14 mouse cellular contexts compared by ENCODE assay signal in the genomic region with DNA sequence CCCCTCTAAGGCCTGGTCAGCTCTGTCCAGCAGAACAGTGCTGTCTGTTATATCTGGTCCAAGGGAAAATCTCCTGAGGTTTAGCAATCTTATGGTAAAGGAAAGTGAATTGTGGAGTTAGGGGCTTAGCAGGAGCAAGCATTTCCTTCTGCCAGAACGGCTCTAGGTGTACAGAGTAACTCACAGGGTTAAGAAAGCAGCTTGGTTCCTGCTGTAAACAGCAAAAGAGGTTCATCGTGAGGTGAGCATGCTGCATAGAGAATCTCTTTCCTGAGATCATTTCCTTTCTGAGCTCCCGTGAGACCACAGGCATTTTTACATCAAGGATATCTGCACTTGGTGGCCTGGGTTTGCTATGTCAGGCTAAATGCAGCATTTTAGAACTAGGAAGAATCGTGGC. TPM values are rescaled to one million over a fixed set of nuclear protein-coding genes. Genes with fewer than 3 reads are reported as not detected.
A peak's percentile ranks its signal among the peaks of the same experiment; 100 is the strongest.
DNase-seq lines count a peak whose midpoint lies in the region; ATAC-seq and TF ChIP-seq lines count a peak whose summit lies in the region.
"Had no signal": no experiment of that assay in that cellular context is flagged by ENCODE, and none has a peak within 500 bp of the region (broad histone marks: within the 10 kb centered on the region; RNA-seq: fewer than 3 reads in every experiment).

No protein-coding gene starts in this region.

- no peak for ATAC-seq in liver, postnatal 0 days
- peak; percentile 37; the same call in 1 of the 2 replicates for ATAC-seq in heart, embryonic 16.5 days (replicated peaks; ENCODE audit: extremely low read depth, insufficient read depth, low FRiP score)
- ATAC-seq in midbrain, embryonic 11.5 days (ENCODE audit: low FRiP score) = no peak
- ATAC-seq in hindbrain, postnatal 0 days = no peak
- ATAC-seq: forebrain, embryonic 15.5 days had no signal

- intact Hi-C loops in heart, adult 2 months (cut with DNase I) = no loop called here

- peak in 1 of 2 experiments; percentile 13 for DNase-seq in heart, adult 2 months
- DNase-seq in heart, adult 8-10 months (ENCODE audit: low spot score) = no peak
- DNase-seq in liver, postnatal 0 days = no peak
- no peak for DNase-seq in liver
- no peak for DNase-seq in midbrain, embryonic 11.5 days (ENCODE audit: low spot score, missing footprints)
- DNase-seq in hindbrain, postnatal 0 days (ENCODE audit: low spot score) = no peak
- DNase-seq: cerebellum, adult 11 months; gastrocnemius, postnatal 14 days; kidney, postnatal 25 days; lung, postnatal 4 days had no signal

- TF ChIP-seq CTCF in heart, adult 2 months (IDR thresholded peaks at IDR 0.05) = no peak
- no peak for TF ChIP-seq CTCF in liver, postnatal 0 days (IDR thresholded peaks at IDR 0.05; ENCODE audit: low read depth)
- TF ChIP-seq CTCF in hindbrain, postnatal 0 days (IDR thresholded peaks at IDR 0.05; ENCODE audit: low read depth) = no peak

- H3K9ac ChIP-seq in heart, adult 2 months (ENCODE audit: low read depth, low read length) = no peak overlapping the region
- H3K9ac ChIP-seq in liver, postnatal 0 days (replicated peaks) = no peak overlapping the region
- H3K9ac ChIP-seq in heart, embryonic 16.5 days (ENCODE audit: low read length) = no peak overlapping the region
- H3K9ac ChIP-seq in midbrain, embryonic 11.5 days (ENCODE audit: low read length) = no peak overlapping the region
- no peak overlapping the region for H3K9ac ChIP-seq in hindbrain, postnatal 0 days (replicated peaks; ENCODE audit: low read length)
- H3K9ac ChIP-seq: forebrain, embryonic 15.5 days; hindbrain, embryonic 14.5 days; neural tube, embryonic 13.5 days had no signal

- TF ChIP-seq POLR2A in heart, adult 2 months (IDR thresholded peaks at IDR 0.05; ENCODE audit: insufficient read depth, low read depth, low read length) = no peak

- H3K9me3 ChIP-seq in liver, postnatal 0 days (ENCODE audit: low read length) = no peaks in the 10 kb centered on the region
- H3K9me3 ChIP-seq in heart, embryonic 16.5 days (replicated peaks; ENCODE audit: control insufficient read depth, low read length) = no peaks in the 10 kb centered on the region
- no peaks in the 10 kb centered on the region for H3K9me3 ChIP-seq in midbrain, embryonic 11.5 days (ENCODE audit: control insufficient read depth, low read length)
- no peaks in the 10 kb centered on the region for H3K9me3 ChIP-seq in hindbrain, postnatal 0 days (ENCODE audit: low read length)
- H3K9me3 ChIP-seq: forebrain, embryonic 15.5 days; neural tube, embryonic 13.5 days had no signal

- no peak overlapping the region for H3K4me3 ChIP-seq in heart, adult 2 months
- H3K4me3 ChIP-seq in liver, postnatal 0 days (ENCODE audit: low read depth, low read length) = no peak overlapping the region
- no peak overlapping the region for H3K4me3 ChIP-seq in heart, embryonic 16.5 days (ENCODE audit: low read length)
- H3K4me3 ChIP-seq in midbrain, embryonic 11.5 days (ENCODE audit: low read depth, low read length) = no peak overlapping the region
- no peak overlapping the region for H3K4me3 ChIP-seq in hindbrain, postnatal 0 days (ENCODE audit: low read length)
- H3K4me3 ChIP-seq: forebrain, embryonic 15.5 days; neural tube, embryonic 13.5 days had no signal

- H3K4me2 ChIP-seq in liver, postnatal 0 days (ENCODE audit: low read depth, low read length) = no peak overlapping the region
- no peak overlapping the region for H3K4me2 ChIP-seq in heart, embryonic 16.5 days (ENCODE audit: low read depth, low read length)
- no peak overlapping the region for H3K4me2 ChIP-seq in midbrain, embryonic 11.5 days
- no peak overlapping the region for H3K4me2 ChIP-seq in hindbrain, postnatal 0 days (ENCODE audit: low read depth, low read length)
- H3K4me2 ChIP-seq: forebrain, embryonic 15.5 days; hindbrain, embryonic 14.5 days; neural tube, embryonic 13.5 days had no signal

- TF ChIP-seq EP300 in heart, adult 2 months (IDR thresholded peaks at IDR 0.05; ENCODE audit: insufficient read depth, low read depth, low read length) = no peak
- no peak for TF ChIP-seq EP300 in liver, postnatal 0 days (IDR thresholded peaks at IDR 0.05; ENCODE audit: low read depth)

- H3K27ac ChIP-seq in heart, adult 2 months = peak overlapping the region; percentile 45
- 0 out of 2 replicates have a peak overlapping the region, but pooled peaks have one; percentile 11 for H3K27ac ChIP-seq in liver, postnatal 0 days (ENCODE audit: low read depth)
- H3K27ac ChIP-seq in heart, embryonic 16.5 days (ENCODE audit: low read length) = peak overlapping the region; percentile 22; the same call in 1 of the 2 replicates
- H3K27ac ChIP-seq in midbrain, embryonic 11.5 days (ENCODE audit: low read depth, low read length) = no peak overlapping the region
- H3K27ac ChIP-seq in hindbrain, postnatal 0 days = no peak overlapping the region
- H3K27ac ChIP-seq: forebrain, embryonic 15.5 days; hindbrain, embryonic 14.5 days; neural tube, embryonic 13.5 days had no signal

- no peaks in the 10 kb centered on the region for H3K27me3 ChIP-seq in heart, adult 2 months (ENCODE audit: control insufficient read depth, insufficient read depth, low read length)
- no peaks in the 10 kb centered on the region for H3K27me3 ChIP-seq in liver, postnatal 0 days (ENCODE audit: insufficient read depth, low read length)
- H3K27me3 ChIP-seq in heart, embryonic 16.5 days (ENCODE audit: control insufficient read depth, insufficient read depth, low read length) = no peaks in the 10 kb centered on the region
- H3K27me3 ChIP-seq in midbrain, embryonic 11.5 days (ENCODE audit: control insufficient read depth, insufficient read depth, low read length) = no peaks in the 10 kb centered on the region
- H3K27me3 ChIP-seq in hindbrain, postnatal 0 days (ENCODE audit: insufficient read depth, low read length) = no peaks in the 10 kb centered on the region
- H3K27me3 ChIP-seq: forebrain, embryonic 15.5 days; neural tube, embryonic 13.5 days had no signal

- H3K36me3 ChIP-seq in heart, adult 2 months (ENCODE audit: control insufficient read depth, insufficient read depth, low read length) = peaks cover 9% of the 10 kb centered on the region
- H3K36me3 ChIP-seq in liver, postnatal 0 days (replicated peaks; ENCODE audit: insufficient read depth, low read length) = peaks cover 5% of the 10 kb centered on the region; the same call in 1 of the 2 replicates
- 0 out of 2 replicates have a peak, but pooled peaks cover 7% of the 10 kb centered on the region for H3K36me3 ChIP-seq in heart, embryonic 16.5 days (ENCODE audit: control insufficient read depth, insufficient read depth)
- H3K36me3 ChIP-seq in midbrain, embryonic 11.5 days (ENCODE audit: control insufficient read depth, insufficient read depth, low read length) = 0 out of 2 replicates have a peak, but pooled peaks cover 2% of the 10 kb centered on the region
- H3K36me3 ChIP-seq in hindbrain, postnatal 0 days (ENCODE audit: insufficient read depth, low read length) = 0 out of 2 replicates have a peak, but pooled peaks cover 5% of the 10 kb centered on the region

- H3K4me1 ChIP-seq in heart, adult 2 months (ENCODE audit: control insufficient read depth, insufficient read depth, low read length) = peaks cover 11% of the 10 kb centered on the region
- H3K4me1 ChIP-seq in liver, postnatal 0 days (ENCODE audit: insufficient read depth) = peaks cover 9% of the 10 kb centered on the region
- peaks cover 14% of the 10 kb centered on the region for H3K4me1 ChIP-seq in heart, embryonic 16.5 days (ENCODE audit: control insufficient read depth, insufficient read depth, low read length)
- no peaks in the 10 kb centered on the region for H3K4me1 ChIP-seq in midbrain, embryonic 11.5 days (ENCODE audit: control insufficient read depth, insufficient read depth, low read length)
- 0 out of 2 replicates have a peak, but pooled peaks cover 3% of the 10 kb centered on the region for H3K4me1 ChIP-seq in hindbrain, postnatal 0 days (ENCODE audit: insufficient read depth, low read length)
- H3K4me1 ChIP-seq: forebrain, embryonic 15.5 days had no signal

- H3K79me2 ChIP-seq in heart, adult 2 months (replicated peaks; ENCODE audit: control insufficient read depth, insufficient read depth, low read length) = no peaks in the 10 kb centered on the region

- WGBS in heart, adult 2 months = 29% methylated on average over 4 of the region's 4 CpGs
- WGBS in liver, postnatal 0 days (ENCODE audit: insufficient replicate concordance) = 53% methylated on average over 4 of the region's 4 CpGs
- 47% methylated on average over 4 of the region's 4 CpGs for WGBS in heart, embryonic 16.5 days
- 76% methylated on average over 4 of the region's 4 CpGs for WGBS in midbrain, embryonic 11.5 days
- 80% methylated on average over 4 of the region's 4 CpGs for WGBS in hindbrain, postnatal 0 days

RNA-seq across cellular contexts. Expression of a gene that starts 21.8 kb away (rescaled TPM):
- total RNA-seq in heart, adult 2 months (2021) = 1 to 10 TPM; 7.1 to 7.2 TPM
- polyA plus RNA-seq in heart, adult 2 months (2012; rRNA removed) = 14.3 and 18.1 TPM in 2 replicates
- 1 to 10 TPM; 5.8 to 9.3 (median 7.0) TPM for total RNA-seq in heart, adult 8-10 months (2022)
- 1.8 and 1.9 TPM in 2 replicates for polyA plus RNA-seq in liver, postnatal 0 days (2015; fragmentation: Nextera tagmentation; extraction: Ambion mirVana)
- 8.0 and 8.7 TPM in 2 replicates for polyA plus RNA-seq in heart, embryonic 16.5 days (2015; fragmentation: Nextera tagmentation; extraction: Ambion mirVana)
- 2.8 and 4.0 TPM in 2 replicates for polyA plus RNA-seq in midbrain, embryonic 11.5 days (2014; fragmentation: Nextera tagmentation; extraction: Ambion mirVana)
- total RNA-seq in hindbrain, postnatal 0 days (2014; rRNA removed) = 4.7 and 8.5 TPM in 2 replicates
- 1.7 TPM in 2 replicates for polyA plus RNA-seq in hindbrain, postnatal 0 days (2015; fragmentation: Nextera tagmentation; extraction: Ambion mirVana)

Comparison
In these comparisons a context has a peak if more than half of its experiments do, and no peak if none do; other contexts are left out.
1. H3K27ac ChIP-seq: peak in heart, adult 2 months (single experiment), liver, postnatal 0 days (single experiment) and heart, embryonic 16.5 days (single experiment); none in midbrain, embryonic 11.5 days (single experiment) and hindbrain, postnatal 0 days (single experiment).